Mouse (Mus musculus) lung, adult 2 months (tissue): ENCODE data around the gene Optc.

Experiments
- CTCF ChIP-seq: fragments of 200-500 bp; IDR thresholded peaks from 2 replicates; pipeline ENCODE4 v1.5.1; 2011; ENCODE audit warnings: mild to moderate bottlenecking, low read length, control low read depth; ENCODE audit not compliant: insufficient read depth
- POLR2A ChIP-seq: fragments of 200-500 bp; IDR thresholded peaks from 2 replicates; pipeline ENCODE4 v1.6.1; 2011; ENCODE audit warnings: low read depth, mild to moderate bottlenecking, control low read depth, low read length, borderline replicate concordance; ENCODE audit errors: extremely low read depth

GRCm38 (mm10) chr1:133951598-133951997 is 43.8 kb upstream of the Optc start:
- TF ChIP-seq CTCF (no peak), POLR2A (no peak)
